Mouse (Mus musculus): ENCODE measurements around the gene Calhm5. TPM values are rescaled to one million over a fixed set of nuclear protein-coding genes. Genes with fewer than 3 reads are reported as not detected.
A peak's percentile ranks its signal among the peaks of the same experiment; 100 is the strongest.

The Calhm5 gene
- 0.79 and 0.81 TPM in 2 replicates for polyA plus RNA-seq (2015; fragmentation: Nextera tagmentation; extraction: Ambion mirVana)

- Histone ChIP-seq H3K27ac (replicated peaks) (no peak within 1 kb of the TSS), H3K4me3 (peak within 1 kb of the TSS; percentile 19), H3K9me3 (no peaks in the 10 kb centered on the region), H3K27me3 (no peaks in the 10 kb centered on the region), H3K9ac (0 out of 2 replicates have a peak within 1 kb of the TSS, but pooled peaks have one; percentile 18), H3K36me3 (no peaks in the 10 kb centered on the region), H3K4me1 (replicated peaks) (0 out of 2 replicates have a peak, but pooled peaks cover 6% of the 10 kb centered on the region), H3K4me2 (peak within 1 kb of the TSS; percentile 47)
- ATAC-seq (ENCODE audit: low read depth) = peak; percentile 53
- WGBS = 36% methylated on average over 9 of the region's 9 CpGs
Observed at GRCm38 (mm10) chr10:34096418-34096883, at the start of gene Calhm5. Gene Calhm5, minus strand, starts transcription at chr10:34096519.

GRCm38 (mm10) chr10:34141693-34142092 lies 45.4 kb upstream of the Calhm5 start:
- Histone ChIP-seq H3K4me2 (no peak overlapping the region), H3K27ac (replicated peaks) (no peak overlapping the region), H3K4me1 (replicated peaks) (no peaks in the 10 kb centered on the region), H3K27me3 (no peaks in the 10 kb centered on the region), H3K4me3 (no peak overlapping the region), H3K9me3 (no peaks in the 10 kb centered on the region; the same call in 1 of the 2 replicates), H3K9ac (no peak overlapping the region), H3K36me3 (no peaks in the 10 kb centered on the region)
- 85% methylated on average over 2 of the region's 2 CpGs for WGBS
- no peak for ATAC-seq (ENCODE audit: low read depth)

- Histone ChIP-seq H3K4me2 (no peak overlapping the region), H3K9me3 (no peaks in the 10 kb centered on the region; the same call in 1 of the 2 replicates), H3K4me3 (no peak overlapping the region), H3K36me3 (no peaks in the 10 kb centered on the region), H3K27me3 (no peaks in the 10 kb centered on the region), H3K9ac (no peak overlapping the region), H3K27ac (replicated peaks) (no peak overlapping the region), H3K4me1 (replicated peaks) (no peaks in the 10 kb centered on the region)
- ATAC-seq (ENCODE audit: low read depth) = no peak
- WGBS = 79% methylated on average over 4 of the region's 4 CpGs
Observed at GRCm38 (mm10) chr10:34139768-34140167, 43.4 kb upstream of the Calhm5 start.

- Histone ChIP-seq H3K36me3 (no peaks in the 10 kb centered on the region), H3K9me3 (no peaks in the 10 kb centered on the region), H3K4me3 (no peak overlapping the region), H3K9ac (no peak overlapping the region), H3K27me3 (no peaks in the 10 kb centered on the region), H3K27ac (replicated peaks) (no peak overlapping the region), H3K4me2 (no peak overlapping the region), H3K4me1 (replicated peaks) (no peaks in the 10 kb centered on the region)
- 80% methylated on average over 6 of the region's 6 CpGs for WGBS
- ATAC-seq (ENCODE audit: low read depth) = no peak
Observed at GRCm38 (mm10) chr10:34138027-34138426, 41.7 kb upstream of the Calhm5 start.

GRCm38 (mm10) chr10:34136432-34136831 lies 40.1 kb upstream of the Calhm5 start:
- Histone ChIP-seq H3K27me3 (no peaks in the 10 kb centered on the region), H3K4me2 (no peak overlapping the region), H3K9ac (no peak overlapping the region), H3K4me3 (no peak overlapping the region), H3K9me3 (no peaks in the 10 kb centered on the region), H3K4me1 (replicated peaks) (no peaks in the 10 kb centered on the region), H3K27ac (replicated peaks) (no peak overlapping the region), H3K36me3 (no peaks in the 10 kb centered on the region)
- no peak for ATAC-seq (ENCODE audit: low read depth)
- WGBS = 23% methylated on average over 6 of the region's 6 CpGs

GRCm38 (mm10) chr10:34131356-34131755 lies 35.0 kb upstream of the Calhm5 start:
- ATAC-seq (ENCODE audit: low read depth) = no peak
- 82% methylated on average over 2 of the region's 2 CpGs for WGBS
- H3K27me3 ChIP-seq = no peaks in the 10 kb centered on the region
- no peak overlapping the region for H3K27ac ChIP-seq (replicated peaks)
- H3K9ac ChIP-seq = no peak overlapping the region
- no peak overlapping the region for H3K4me2 ChIP-seq
- H3K9me3 ChIP-seq = no peaks in the 10 kb centered on the region
- H3K4me1 ChIP-seq (replicated peaks) = peaks cover 9% of the 10 kb centered on the region; the same call in 1 of the 2 replicates
- H3K36me3 ChIP-seq = no peaks in the 10 kb centered on the region
- no peak overlapping the region for H3K4me3 ChIP-seq

GRCm38 (mm10) chr10:34128391-34128790 lies 32.1 kb upstream of the Calhm5 start:
- WGBS = 85% methylated on average over 6 of the region's 6 CpGs
- Histone ChIP-seq H3K27me3 (no peaks in the 10 kb centered on the region), H3K9me3 (0 out of 2 replicates have a peak, but pooled peaks cover 3% of the 10 kb centered on the region), H3K4me3 (no peak overlapping the region), H3K36me3 (no peaks in the 10 kb centered on the region), H3K4me1 (replicated peaks) (peaks cover 9% of the 10 kb centered on the region; the same call in 1 of the 2 replicates), H3K27ac (replicated peaks) (no peak overlapping the region), H3K4me2 (no peak overlapping the region), H3K9ac (no peak overlapping the region)
- no peak for ATAC-seq (ENCODE audit: low read depth)

GRCm38 (mm10) chr10:34127392-34128378 lies 31.4 kb upstream of the Calhm5 start, which contains the start of gene Calhm6:
Gene Calhm6, minus strand, starts transcription at chr10:34127984.
- peak within 1 kb of the TSS; percentile 52 for H3K4me3 ChIP-seq
- 17% methylated on average over 44 of the region's 44 CpGs for WGBS
- H3K9ac ChIP-seq = peak within 1 kb of the TSS; percentile 66
- ATAC-seq (ENCODE audit: low read depth) = peak; percentile 88
- no peak within 1 kb of the TSS for H3K27ac ChIP-seq (replicated peaks)
- no peaks in the 10 kb centered on the region for H3K27me3 ChIP-seq
- H3K9me3 ChIP-seq = 0 out of 2 replicates have a peak, but pooled peaks cover 3% of the 10 kb centered on the region
- peaks cover 9% of the 10 kb centered on the region; the same call in 1 of the 2 replicates for H3K4me1 ChIP-seq (replicated peaks)
- no peaks in the 10 kb centered on the region for H3K36me3 ChIP-seq
- H3K4me2 ChIP-seq = peak within 1 kb of the TSS; percentile 79

GRCm38 (mm10) chr10:34118421-34118820 lies 22.1 kb upstream of the Calhm5 start:
- WGBS = 91% methylated on average over 2 of the region's 2 CpGs
- Histone ChIP-seq H3K27ac (replicated peaks) (no peak overlapping the region), H3K4me3 (no peak overlapping the region), H3K9ac (no peak overlapping the region), H3K4me1 (replicated peaks) (no peaks in the 10 kb centered on the region), H3K36me3 (no peaks in the 10 kb centered on the region), H3K9me3 (no peaks in the 10 kb centered on the region), H3K4me2 (no peak overlapping the region), H3K27me3 (no peaks in the 10 kb centered on the region)
- no peak for ATAC-seq (ENCODE audit: low read depth)

GRCm38 (mm10) chr10:34117770-34118169 lies 21.5 kb upstream of the Calhm5 start:
- H3K4me1 ChIP-seq (replicated peaks) = no peaks in the 10 kb centered on the region
- ATAC-seq (ENCODE audit: low read depth) = no peak
- H3K36me3 ChIP-seq = no peaks in the 10 kb centered on the region
- no peak overlapping the region for H3K4me2 ChIP-seq
- no peaks in the 10 kb centered on the region for H3K9me3 ChIP-seq
- H3K9ac ChIP-seq = no peak overlapping the region
- no peaks in the 10 kb centered on the region for H3K27me3 ChIP-seq
- H3K4me3 ChIP-seq = no peak overlapping the region
- no peak overlapping the region for H3K27ac ChIP-seq (replicated peaks)

GRCm38 (mm10) chr10:34117131-34117530 lies 20.8 kb upstream of the Calhm5 start:
- Histone ChIP-seq H3K9ac (no peak overlapping the region), H3K4me1 (replicated peaks) (no peaks in the 10 kb centered on the region), H3K27ac (replicated peaks) (no peak overlapping the region), H3K36me3 (no peaks in the 10 kb centered on the region), H3K4me3 (no peak overlapping the region), H3K9me3 (no peaks in the 10 kb centered on the region), H3K4me2 (no peak overlapping the region), H3K27me3 (no peaks in the 10 kb centered on the region)
- WGBS = 66% methylated on average over 3 of the region's 3 CpGs
- ATAC-seq (ENCODE audit: low read depth) = no peak

- Histone ChIP-seq H3K4me1 (replicated peaks) (no peaks in the 10 kb centered on the region), H3K4me2 (no peak overlapping the region), H3K27ac (replicated peaks) (no peak overlapping the region), H3K36me3 (no peaks in the 10 kb centered on the region), H3K27me3 (no peaks in the 10 kb centered on the region), H3K9me3 (no peaks in the 10 kb centered on the region), H3K4me3 (no peak overlapping the region), H3K9ac (no peak overlapping the region)
- ATAC-seq (ENCODE audit: low read depth) = no peak
- 79% methylated on average over 4 of the region's 4 CpGs for WGBS
Observed at GRCm38 (mm10) chr10:34111964-34112738, 15.8 kb upstream of the Calhm5 start.
